Mouse (Mus musculus) adrenal gland, postnatal 14 days (tissue): ENCODE measurements around the gene Chrna1. TPM values are rescaled to one million over a fixed set of nuclear protein-coding genes. Genes with fewer than 3 reads are reported as not detected.

Experiments used
- DNase-seq: peaks from one replicate; pipeline ENCODE4 v3.0.0; 2021; ENCODE audit warnings: mixed read lengths
- total RNA-seq: library from RNA; stranded (reverse); gene quantifications from 2 replicates; pipeline ENCODE4 v1.2.3, GENCODE M21; 2021

Gene Chrna1
- total RNA-seq, 1 experiment from 2014 or later, result not detected

DNA sequence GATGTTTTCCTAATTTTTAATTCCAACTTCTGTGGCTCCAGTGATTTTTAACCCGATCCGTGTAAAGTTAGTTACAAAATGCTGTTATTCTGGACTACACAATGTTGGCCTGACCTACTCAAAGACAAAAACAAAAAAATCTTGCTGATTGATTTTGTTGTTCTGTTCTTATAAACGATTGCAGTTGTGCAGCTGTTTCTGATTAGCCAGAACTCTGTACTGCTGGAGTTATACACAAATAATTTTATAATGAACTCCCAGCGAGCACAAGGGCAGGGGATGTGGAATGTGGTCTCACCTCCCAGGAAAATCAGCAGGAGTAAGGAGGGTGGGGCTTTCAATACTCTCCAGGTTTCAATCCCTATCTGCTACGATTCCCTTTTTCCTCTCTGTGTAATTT lies 61.2 kb downstream of the Chrna1 start:
- no peak for DNase-seq

DNA sequence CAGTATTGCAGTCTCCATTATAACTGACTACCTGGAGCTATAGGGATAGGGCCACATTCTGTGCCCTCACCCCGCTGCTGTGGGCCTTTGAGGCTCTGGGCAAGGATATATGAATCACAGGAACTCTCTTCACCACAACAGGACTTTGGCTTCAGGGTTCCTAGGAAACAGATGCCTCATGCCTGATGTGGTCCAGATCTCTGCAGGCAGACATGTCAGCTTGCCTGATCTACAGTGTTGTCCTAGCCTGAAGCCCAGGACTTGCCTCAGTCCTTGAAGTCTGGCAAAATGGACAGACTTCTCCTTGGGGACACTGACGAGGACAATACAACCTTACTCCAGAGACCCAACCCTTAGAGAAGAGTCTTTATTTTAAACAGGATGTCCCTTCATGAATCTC lies 61.8 kb downstream of the Chrna1 start:
- DNase-seq, result no peak

DNA sequence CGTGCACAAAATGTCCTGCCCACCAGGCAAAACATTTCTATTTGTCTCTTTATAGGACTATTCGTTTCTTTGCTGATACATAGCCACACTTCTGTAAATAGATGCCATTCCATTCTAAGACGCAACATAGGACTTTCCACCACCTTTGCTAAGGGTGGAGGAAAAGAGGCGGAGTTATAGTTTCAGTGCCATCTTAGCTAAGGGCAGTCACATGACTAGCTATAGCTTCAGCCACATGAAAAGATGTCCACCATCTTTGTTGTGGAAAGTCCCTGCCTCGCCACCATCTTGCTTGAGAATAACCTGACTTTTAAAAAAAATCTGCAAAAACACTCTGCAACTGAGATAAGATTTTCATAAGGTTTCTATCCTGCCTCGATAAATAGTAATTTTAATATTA lies 66.0 kb downstream of the Chrna1 start:
- DNase-seq, result no peak

Other genes with a start within 250 kb of the Chrna1 start
- 9.0 and 10.9 TPM in 2 replicates for gene Gpr155, start 193.8 kb downstream of the Chrna1 start, total RNA-seq
- gene Wipf1, start 50.6 kb downstream of the Chrna1 start, total RNA-seq, result 21.6 and 29.3 TPM in 2 replicates
- 19.8 and 22.2 TPM in 2 replicates for gene Chn1, start 195.0 kb upstream of the Chrna1 start, total RNA-seq